Mouse (Mus musculus) forebrain, postnatal 0 days (tissue): ENCODE data around the gene Eml3. TPM values are rescaled to one million over a fixed set of nuclear protein-coding genes. Genes with fewer than 3 reads are reported as not detected.

Experiments used
- ATAC-seq: fragments of 200-750 bp; cut with Nextera tagmentation; 2 replicates; pipeline ENCODE4 v1.8.0; 2017; ENCODE audit warnings: mild to moderate bottlenecking, moderate library complexity
- DNase-seq: peaks from one replicate; pipeline ENCODE4 v3.0.0-alpha.2; 2015
- H3K27ac ChIP-seq: fragments of 300-500 bp; sonication (generic); 2 replicates; pipeline ENCODE4 v1.5.1; 2014; ENCODE audit warnings: low read depth, mild to moderate bottlenecking, antibody characterized with exemption, low read length, moderate library complexity, mixed read lengths
- H3K27me3 ChIP-seq: fragments of 300-500 bp; sonication (generic); 2 replicates; pipeline ENCODE4 v1.6.1; 2014; ENCODE audit warnings: mild to moderate bottlenecking, low read length, mixed read lengths; ENCODE audit not compliant: insufficient read depth
- H3K36me3 ChIP-seq: fragments of 300-500 bp; sonication (generic); 2 replicates; pipeline ENCODE4 v1.6.1; 2014; ENCODE audit warnings: mild to moderate bottlenecking, moderate library complexity; ENCODE audit not compliant: insufficient read depth
- H3K4me1 ChIP-seq: fragments of 300-500 bp; sonication (generic); 2 replicates; pipeline ENCODE4 v1.6.1; 2014; ENCODE audit warnings: antibody characterized with exemption; ENCODE audit not compliant: insufficient read depth
- H3K4me2 ChIP-seq: fragments of 300-500 bp; sonication (generic); 2 replicates; pipeline ENCODE4 v1.6.1; 2014; ENCODE audit warnings: low read depth, mild to moderate bottlenecking, moderate library complexity
- H3K4me3 ChIP-seq: fragments of 300-500 bp; sonication (generic); 2 replicates; pipeline ENCODE4 v1.5.1; 2014; ENCODE audit warnings: low read depth, low read length, mixed read lengths
- H3K9ac ChIP-seq: fragments of 300-500 bp; sonication (generic); 2 replicates; pipeline ENCODE4 v1.6.1; 2014; ENCODE audit warnings: mild to moderate bottlenecking
- H3K9me3 ChIP-seq: fragments of 300-500 bp; sonication (generic); 2 replicates; pipeline ENCODE4 v1.6.1; 2016; ENCODE audit warnings: low read length
- CTCF ChIP-seq: sonication (generic); IDR thresholded peaks from 2 replicates; pipeline ENCODE4 v1.5.1; 2016; ENCODE audit warnings: antibody characterized with exemption, control low read depth, low read depth
- WGBS: fragments of 180-500 bp; shearing (Covaris S2); extraction: QIAGEN DNeasy Blood & Tissue Kit; methylation state at CpG from one replicate; pipeline ENCODE4 v1.1.7; 2014; 5-methylcytosine and 5-hydroxymethylcytosine counted together
- microRNA-seq, 2 experiments: library from miRNA; unstranded; fragments of <30 nt; microRNA quantifications; one replicate each; pipeline ENCODE4; 2016
- polyA plus RNA-seq: library from polyadenylated mRNA; unstranded; fragments of >200 nt; fragmentation: Nextera tagmentation; extraction: Ambion mirVana; gene quantifications from 2 replicates; pipeline ENCODE4 v1.2.1, GENCODE M21; 2015
- total RNA-seq: library from RNA; depleted of rRNA; stranded (reverse); fragments of >200 nt; gene quantifications from 2 replicates; pipeline ENCODE4 v1.2.3, GENCODE M21; 2014; rRNA removed

The Eml3 gene
- total and polyA plus RNA-seq, 2 experiments from 2014 or later: 7.3 to 8.1 TPM

DNA sequence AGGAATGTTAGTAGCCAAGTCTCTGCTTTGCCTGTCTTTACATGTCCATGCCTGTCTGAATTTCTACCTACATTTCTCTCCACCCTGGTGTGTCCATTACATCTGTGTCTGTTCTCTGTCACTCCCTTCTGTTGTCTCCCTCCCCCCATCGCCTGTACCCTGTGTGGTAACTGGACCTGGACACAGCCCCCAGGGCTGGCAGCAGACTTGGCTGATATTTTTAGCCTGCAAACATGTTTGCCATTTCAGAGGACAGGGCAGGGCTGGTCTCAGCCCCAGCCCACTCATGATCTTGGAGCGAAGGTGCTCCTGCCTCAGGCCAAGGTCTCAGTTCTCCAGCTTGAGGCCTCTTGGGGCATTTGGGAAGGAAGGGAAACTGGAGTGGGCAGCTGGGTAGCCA, 58.5 kb downstream of the Eml3 start:
- Histone ChIP-seq H3K27me3 (peaks cover 15% of the 10 kb centered on the region), H3K4me2 (no peak overlapping the region), H3K9ac (no peak overlapping the region), H3K27ac (no peak overlapping the region), H3K4me1 (peaks cover 24% of the 10 kb centered on the region), H3K4me3 (no peak overlapping the region), H3K9me3 (no peaks in the 10 kb centered on the region), H3K36me3 (no peaks in the 10 kb centered on the region)
- ATAC-seq: no peak
- WGBS: 59% methylated on average over 2 of the region's 2 CpGs
- no peak for DNase-seq
- no peak for TF ChIP-seq CTCF

- TF ChIP-seq CTCF: no peak
- Histone ChIP-seq H3K4me1 (peaks cover 24% of the 10 kb centered on the region), H3K9me3 (no peaks in the 10 kb centered on the region), H3K27me3 (peaks cover 15% of the 10 kb centered on the region), H3K4me2 (peak overlapping the region; percentile 69), H3K27ac (no peak overlapping the region), H3K4me3 (peak overlapping the region; percentile 41), H3K9ac (0 out of 2 replicates have a peak overlapping the region, but pooled peaks have one; percentile 35), H3K36me3 (no peaks in the 10 kb centered on the region)
- ATAC-seq (no peak), DNase-seq (no peak)
- 30% methylated on average over 15 of the region's 15 CpGs for WGBS
Measured at GRCm38 (mm10) chr19:8988346-8989065, 59.2 kb downstream of the Eml3 start.

DNA sequence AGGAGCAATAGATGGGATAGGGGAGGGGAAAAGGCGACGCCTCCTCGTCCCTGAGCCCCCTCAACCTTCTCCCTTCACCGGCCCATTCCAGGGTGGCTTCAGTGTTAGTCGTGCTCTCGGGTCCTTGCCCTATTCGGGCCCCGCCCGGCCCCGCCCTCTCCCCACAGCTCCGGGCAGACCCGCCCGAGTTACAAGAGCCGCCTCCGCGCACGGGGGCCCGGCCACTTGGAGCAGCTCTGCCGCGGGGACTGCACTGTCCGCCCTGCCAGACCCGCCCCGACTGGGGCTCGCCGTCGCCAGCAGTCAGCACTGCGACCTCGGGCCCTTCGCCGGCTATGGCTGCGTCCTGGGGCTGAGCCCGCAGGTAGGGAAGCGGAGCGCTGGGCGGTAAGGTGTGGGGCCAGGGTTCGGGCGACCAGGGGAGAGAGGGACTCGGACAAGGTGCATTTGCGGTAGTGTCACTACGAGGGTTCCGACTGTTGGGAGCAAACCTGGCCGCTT, 59.8 kb downstream of the Eml3 start, which contains the start of gene Ahnak:
Ahnak (plus strand) TSS at position 219 of the 501 bp plus-strand sequence.
- WGBS: 1% methylated on average over 42 of the region's 42 CpGs
- Histone ChIP-seq H3K4me3 (peak within 1 kb of the TSS; percentile 41), H3K4me2 (peak within 1 kb of the TSS; percentile 69), H3K27me3 (peaks cover 15% of the 10 kb centered on the region), H3K9me3 (no peaks in the 10 kb centered on the region), H3K27ac (no peak within 1 kb of the TSS; the same call in 1 of the 2 replicates), H3K9ac (peak within 1 kb of the TSS; percentile 35; the same call in 1 of the 2 replicates), H3K36me3 (no peaks in the 10 kb centered on the region), H3K4me1 (peaks cover 20% of the 10 kb centered on the region)
- DNase-seq (no peak), ATAC-seq (peak; percentile 19; the same call in 1 of the 2 replicates)
- no peak for TF ChIP-seq CTCF

DNA sequence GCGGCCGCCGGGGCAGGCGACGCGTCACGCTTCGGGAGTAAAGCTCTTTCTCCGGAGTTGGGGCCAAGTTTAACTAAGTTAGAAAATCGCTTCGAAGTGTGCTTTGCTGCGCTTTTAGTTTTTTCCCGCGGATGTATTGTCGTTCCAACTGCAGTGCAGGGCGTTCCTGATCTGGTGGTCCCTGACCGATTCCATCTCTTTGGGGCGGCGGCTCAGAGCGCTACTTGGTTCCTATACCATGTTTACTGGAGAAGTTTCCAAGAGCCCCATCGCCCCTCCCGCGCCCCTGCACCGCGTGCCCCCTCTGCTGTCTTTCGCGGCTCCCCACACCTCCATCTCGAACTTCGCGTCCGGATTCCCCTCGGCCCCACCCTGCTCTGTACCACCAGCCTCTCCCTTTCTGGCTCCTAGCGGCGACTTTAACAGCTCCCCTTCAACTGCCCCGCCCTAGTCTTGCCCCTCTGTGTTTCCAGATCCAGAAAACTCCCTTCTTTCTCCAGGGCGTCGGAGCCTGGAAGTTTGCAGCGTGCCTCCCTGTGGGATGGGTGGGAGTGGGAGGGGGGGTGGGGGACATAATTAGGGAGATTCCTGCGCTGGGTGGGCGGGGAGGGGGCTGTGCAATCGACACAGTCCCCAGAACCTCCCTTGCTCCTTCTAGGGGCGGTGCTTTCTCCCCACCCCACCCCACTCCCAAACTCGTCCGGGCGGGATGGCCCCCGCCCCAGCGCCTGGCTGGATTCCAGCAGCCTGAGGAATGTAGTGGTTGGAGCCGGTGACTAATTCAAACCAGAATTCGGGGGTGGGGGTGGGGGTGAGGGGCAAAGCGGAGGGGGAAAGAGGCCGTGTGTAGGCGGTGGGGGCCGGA, 60.4 kb downstream of the Eml3 start:
- TF ChIP-seq CTCF: no peak; the same call in 1 of the 2 replicates
- peak; percentile 42 for ATAC-seq
- H3K27me3 ChIP-seq: peaks cover 15% of the 10 kb centered on the region
- peak overlapping the region; percentile 69 for H3K4me2 ChIP-seq
- H3K27ac ChIP-seq: no peak overlapping the region; the same call in 1 of the 2 replicates
- 1% methylated on average over 53 of the region's 53 CpGs for WGBS
- DNase-seq: no peak
- no peaks in the 10 kb centered on the region for H3K9me3 ChIP-seq
- H3K4me1 ChIP-seq: peaks cover 15% of the 10 kb centered on the region
- peak overlapping the region; percentile 35; the same call in 1 of the 2 replicates for H3K9ac ChIP-seq
- peak overlapping the region; percentile 41 for H3K4me3 ChIP-seq
- H3K36me3 ChIP-seq: no peaks in the 10 kb centered on the region

DNA sequence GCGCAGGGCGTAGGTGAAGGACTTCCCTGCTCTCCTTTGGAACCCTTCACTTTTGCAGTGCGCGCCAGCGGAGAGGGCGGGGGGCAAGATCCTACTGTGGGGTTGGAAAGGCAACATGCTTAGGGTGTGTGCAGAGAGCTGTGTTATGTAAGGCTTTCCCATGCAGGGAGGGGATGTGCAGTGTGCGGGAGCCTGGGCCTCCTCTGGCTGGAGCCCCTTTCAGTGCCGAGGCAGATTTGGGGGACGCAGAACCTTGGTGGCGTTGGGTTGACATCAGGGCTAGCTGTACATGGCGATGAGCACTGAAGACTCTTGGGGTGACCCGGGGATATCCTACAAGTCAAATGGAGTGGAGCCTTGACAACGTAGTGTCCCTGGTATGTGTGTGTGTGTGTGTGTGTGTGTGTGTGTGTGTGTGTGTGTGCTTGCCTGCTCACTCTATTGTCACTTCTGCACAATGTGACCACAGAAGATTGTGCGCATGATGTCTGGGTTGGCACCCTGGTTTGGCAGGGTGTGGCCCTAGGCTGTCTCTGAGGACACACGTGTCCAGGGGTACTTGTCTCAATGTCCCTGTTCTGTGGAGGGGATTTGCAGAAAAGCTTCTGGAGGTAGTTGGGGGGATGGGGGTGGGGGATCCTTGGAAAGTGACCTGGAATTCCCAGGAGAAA, 61.2 kb downstream of the Eml3 start:
- Histone ChIP-seq H3K9me3 (no peaks in the 10 kb centered on the region), H3K27me3 (peaks cover 15% of the 10 kb centered on the region), H3K36me3 (no peaks in the 10 kb centered on the region), H3K4me1 (peaks cover 13% of the 10 kb centered on the region), H3K9ac (no peak overlapping the region), H3K27ac (no peak overlapping the region), H3K4me2 (peak overlapping the region; percentile 69), H3K4me3 (peak overlapping the region; percentile 41)
- whole genome bisulfite sequencing: 21% methylated on average over 15 of the region's 15 CpGs
- DNase-seq (no peak), ATAC-seq (peak; percentile 33)
- TF ChIP-seq CTCF: no peak

Small RNAs within 50 kb of the gene (microRNA-seq; reads per million reads assigned to microRNA genes)
- 0 to 0.24 reads per million in 2 experiments for gene Mir5136

Other genes with a start within 250 kb of the Eml3 start
Only the 30 nearest of the 32 such genes appear.
- gene Wdr74, start 193.7 kb upstream of the Eml3 start, total RNA-seq: 74.1 and 85.9 TPM in 2 replicates
- 98.7 and 113 TPM in 2 replicates for gene Wdr74, start 193.7 kb upstream of the Eml3 start, polyA plus RNA-seq
- gene 1700092M07Rik, start 188.8 kb upstream of the Eml3 start, total RNA-seq: not detected in 2 replicates
- 0.65 and 0.67 TPM in 2 replicates for gene 1700092M07Rik, start 188.8 kb upstream of the Eml3 start, polyA plus RNA-seq
- 130 and 140 TPM in 2 replicates for gene Stx5a, start 188.1 kb upstream of the Eml3 start, total RNA-seq
- gene Stx5a, start 188.1 kb upstream of the Eml3 start, polyA plus RNA-seq: 86.4 and 97.6 TPM in 2 replicates
- 81.7 and 114 TPM in 2 replicates for gene Nxf1, start 172.5 kb upstream of the Eml3 start, total RNA-seq
- 97.1 and 97.9 TPM in 2 replicates for gene Nxf1, start 172.5 kb upstream of the Eml3 start, polyA plus RNA-seq
- 236 and 241 TPM in 2 replicates for gene Tmem223, start 158.6 kb upstream of the Eml3 start, total RNA-seq
- gene Tmem223, start 158.6 kb upstream of the Eml3 start, polyA plus RNA-seq: 269 and 334 TPM in 2 replicates
- gene Tmem179b, start 155.1 kb upstream of the Eml3 start, total RNA-seq: 17.4 and 19.6 TPM in 2 replicates
- gene Tmem179b, start 155.1 kb upstream of the Eml3 start, polyA plus RNA-seq: 22.4 and 22.6 TPM in 2 replicates
- 27.2 and 31.7 TPM in 2 replicates for gene Taf6l, start 143.1 kb upstream of the Eml3 start, total RNA-seq
- 25.1 and 25.2 TPM in 2 replicates for gene Taf6l, start 143.1 kb upstream of the Eml3 start, polyA plus RNA-seq
- gene Polr2g, start 131.0 kb upstream of the Eml3 start, total RNA-seq: 89.3 and 99.3 TPM in 2 replicates
- 193 and 216 TPM in 2 replicates for gene Polr2g, start 131.0 kb upstream of the Eml3 start, polyA plus RNA-seq
- 7.0 and 7.3 TPM in 2 replicates for gene Zbtb3, start 127.0 kb upstream of the Eml3 start, total RNA-seq
- gene Zbtb3, start 127.0 kb upstream of the Eml3 start, polyA plus RNA-seq: 4.3 and 5.0 TPM in 2 replicates
- gene Ttc9c, start 110.2 kb upstream of the Eml3 start, total RNA-seq: 71.9 and 72.6 TPM in 2 replicates
- 34.1 and 44.4 TPM in 2 replicates for gene Ttc9c, start 110.2 kb upstream of the Eml3 start, polyA plus RNA-seq
- 28.2 and 38.3 TPM in 2 replicates for gene Hnrnpul2, start 109.5 kb upstream of the Eml3 start, total RNA-seq
- 3.9 and 5.3 TPM in 2 replicates for gene Hnrnpul2, start 109.5 kb upstream of the Eml3 start, polyA plus RNA-seq
- not detected in 2 replicates for gene AC129217.1, start 99.8 kb upstream of the Eml3 start, total RNA-seq
- gene AC129217.1, start 99.8 kb upstream of the Eml3 start, polyA plus RNA-seq: not detected in 2 replicates
- gene Bscl2, start 92.1 kb upstream of the Eml3 start, total RNA-seq: 81.5 and 91.5 TPM in 2 replicates
- 78.9 and 88.9 TPM in 2 replicates for gene Bscl2, start 92.1 kb upstream of the Eml3 start, polyA plus RNA-seq
- gene Gng3, start 90.4 kb upstream of the Eml3 start, total RNA-seq: 68.0 and 78.5 TPM in 2 replicates
- 594 and 622 TPM in 2 replicates for gene Gng3, start 90.4 kb upstream of the Eml3 start, polyA plus RNA-seq
- 1.5 and 2.6 TPM in 2 replicates for gene Lrrn4cl, start 78.8 kb upstream of the Eml3 start, total RNA-seq
- 0.58 and 0.88 TPM in 2 replicates for gene Lrrn4cl, start 78.8 kb upstream of the Eml3 start, polyA plus RNA-seq
- 108 and 126 TPM in 2 replicates for gene Ubxn1, start 58.1 kb upstream of the Eml3 start, total RNA-seq
- 168 and 185 TPM in 2 replicates for gene Ubxn1, start 58.1 kb upstream of the Eml3 start, polyA plus RNA-seq
- gene Uqcc3, start 48.6 kb upstream of the Eml3 start, total RNA-seq: 14.2 and 36.1 TPM in 2 replicates
- 59.1 TPM in 2 replicates for gene Uqcc3, start 48.6 kb upstream of the Eml3 start, polyA plus RNA-seq
- gene Lbhd1, start 45.8 kb upstream of the Eml3 start, total RNA-seq: 5.0 and 7.2 TPM in 2 replicates
- gene Lbhd1, start 45.8 kb upstream of the Eml3 start, polyA plus RNA-seq: 30.3 and 36.5 TPM in 2 replicates
- not detected in 2 replicates for gene Gm49403, start 45.6 kb upstream of the Eml3 start, total RNA-seq
- not detected in 2 replicates for gene Gm49403, start 45.6 kb upstream of the Eml3 start, polyA plus RNA-seq
- gene 1810009A15Rik, start 40.7 kb upstream of the Eml3 start, total RNA-seq: 26.0 and 37.5 TPM in 2 replicates
- 31.9 and 45.7 TPM in 2 replicates for gene 1810009A15Rik, start 40.7 kb upstream of the Eml3 start, polyA plus RNA-seq
- gene Gm49416, start 40.6 kb upstream of the Eml3 start, total RNA-seq: 0.95 TPM in 1 of 2 replicates, not detected in the other
- 1.4 TPM in 1 of 2 replicates, not detected in the other for gene Gm49416, start 40.6 kb upstream of the Eml3 start, polyA plus RNA-seq
- 26.1 and 29.9 TPM in 2 replicates for gene Ints5, start 36.5 kb upstream of the Eml3 start, total RNA-seq
- 23.6 and 26.8 TPM in 2 replicates for gene Ints5, start 36.5 kb upstream of the Eml3 start, polyA plus RNA-seq
- gene Ganab, start 31.5 kb upstream of the Eml3 start, total RNA-seq: 67.7 and 96.7 TPM in 2 replicates
- 47.0 and 54.0 TPM in 2 replicates for gene Ganab, start 31.5 kb upstream of the Eml3 start, polyA plus RNA-seq
- 99.6 and 120 TPM in 2 replicates for gene B3gat3, start 9.2 kb upstream of the Eml3 start, total RNA-seq
- 89.3 and 94.0 TPM in 2 replicates for gene B3gat3, start 9.2 kb upstream of the Eml3 start, polyA plus RNA-seq
- 2.3 and 3.5 TPM in 2 replicates for gene Rom1, start 196 bp upstream of the Eml3 start, total RNA-seq
- 2.4 and 3.3 TPM in 2 replicates for gene Rom1, start 196 bp upstream of the Eml3 start, polyA plus RNA-seq
- 71.2 and 86.4 TPM in 2 replicates for gene Mta2, start 12.3 kb downstream of the Eml3 start, total RNA-seq
- gene Mta2, start 12.3 kb downstream of the Eml3 start, polyA plus RNA-seq: 87.8 and 91.3 TPM in 2 replicates
- 20.8 and 24.5 TPM in 2 replicates for gene Tut1, start 24.3 kb downstream of the Eml3 start, total RNA-seq
- 14.8 and 17.6 TPM in 2 replicates for gene Tut1, start 24.3 kb downstream of the Eml3 start, polyA plus RNA-seq
- gene Eef1g, start 37.5 kb downstream of the Eml3 start, total RNA-seq: 524 and 615 TPM in 2 replicates
- gene Eef1g, start 37.5 kb downstream of the Eml3 start, polyA plus RNA-seq: 250 and 269 TPM in 2 replicates
- 11.4 and 17.9 TPM in 2 replicates for gene Ahnak, start 59.7 kb downstream of the Eml3 start, total RNA-seq
- 3.2 and 3.9 TPM in 2 replicates for gene Ahnak, start 59.7 kb downstream of the Eml3 start, polyA plus RNA-seq
- gene Scgb1a1, start 158.4 kb downstream of the Eml3 start, total RNA-seq: not detected in 2 replicates
- gene Scgb1a1, start 158.4 kb downstream of the Eml3 start, polyA plus RNA-seq: not detected in 2 replicates